Mouse (Mus musculus): ENCODE results near the gene Plekhg1. TPM values are rescaled to one million over a fixed set of nuclear protein-coding genes. Genes with fewer than 3 reads are reported as not detected.

The Plekhg1 gene
- total and polyA plus RNA-seq, 3 experiments, result 0.60 to 0.97 (median 0.68) TPM

GRCm38 (mm10) chr10:3939895-3940595 is 199.9 kb downstream of the Plekhg1 start:
- H3K9ac ChIP-seq (ENCODE audit: insufficient read depth, low read depth), result no peak overlapping the region
- no peak overlapping the region for H3K4me3 ChIP-seq (replicated peaks in 1 of 3; ENCODE audit: low read depth in 2 of 3, low read length in 2 of 3, poor library complexity in 1 of 3)
- in situ Hi-C loops (cut with MboI; ENCODE audit: low pct_ligation_motif_present, low pct_unique_long_range_greater_than_20kb, low sequenced_read_pairs) (loop anchor here (10.0 to 25.0 kb wide), 2 partner anchors 405 to 603 kb away; no protein-coding TSS in a partner anchor), dilution Hi-C loops (cut with MboI; ENCODE audit: extremely low pct_ligation_motif_present, extremely low pct_unique_long_range_greater_than_20kb, low sequenced_read_pairs) (no loop called here)
- DNase-seq (ENCODE audit: extremely low read depth), result no peak
- H3K27me3 ChIP-seq (replicated peaks), result no peaks in the 10 kb centered on the region
- no peak overlapping the region for H3K27ac ChIP-seq (ENCODE audit: insufficient read depth, low read depth)
- TF ChIP-seq RAD21 (IDR thresholded peaks at IDR 0.05; ENCODE audit: low read depth, low read length), result no peak
- TF ChIP-seq TBP (conservative IDR thresholded peaks at IDR 0.05; ENCODE audit: low read depth, low read length), result no peak
- TF ChIP-seq E2F4 (IDR thresholded peaks at IDR 0.05; ENCODE audit: insufficient replicate concordance, low read depth, low read length), result no peak
- TF ChIP-seq ZKSCAN1 (IDR thresholded peaks at IDR 0.05; ENCODE audit: borderline replicate concordance, low read depth, low read length), result no peak
- no peak for TF ChIP-seq EP300 (IDR thresholded peaks at IDR 0.05; ENCODE audit: low read length)
- TF ChIP-seq MYC (IDR thresholded peaks at IDR 0.05; ENCODE audit: low read depth, low read length), result no peak
- TF ChIP-seq ETS1 (conservative IDR thresholded peaks at IDR 0.05; ENCODE audit: low read depth, low read length), result no peak
- no peak for TF ChIP-seq POLR2A (IDR thresholded peaks at IDR 0.05; ENCODE audit: low read depth, low read length)
- no peaks in the 10 kb centered on the region for H3K9me3 ChIP-seq (replicated peaks; ENCODE audit: low read length)
- H3K4me1 ChIP-seq (ENCODE audit: control insufficient read depth in 1 of 2, insufficient read depth in 2 of 2), result peaks cover 3 to 12% of the 10 kb centered on the region in 2 experiments; a peak in 1 of 4 replicates
- H3K4me2 ChIP-seq (ENCODE audit: insufficient read depth, low read depth, poor library complexity, severe bottlenecking), result no peak overlapping the region
- no peaks in the 10 kb centered on the region for H3K79me2 ChIP-seq (replicated peaks; ENCODE audit: control insufficient read depth, extremely low read depth, insufficient read depth, poor library complexity, severe bottlenecking)
- no peaks in the 10 kb centered on the region for H3K36me3 ChIP-seq (replicated peaks in 1 of 2; ENCODE audit: control insufficient read depth in 1 of 2, insufficient read depth in 1 of 2, low read length in 1 of 2)

- H3K9ac ChIP-seq (ENCODE audit: insufficient read depth, low read depth), result no peak overlapping the region
- no peaks in the 10 kb centered on the region for H3K9me3 ChIP-seq (replicated peaks; ENCODE audit: low read length)
- no peak overlapping the region for H3K4me2 ChIP-seq (ENCODE audit: insufficient read depth, low read depth, poor library complexity, severe bottlenecking)
- no peak for DNase-seq (ENCODE audit: extremely low read depth)
- no peaks in the 10 kb centered on the region for H3K27me3 ChIP-seq (replicated peaks)
- in situ Hi-C loops (cut with MboI; ENCODE audit: low pct_ligation_motif_present, low pct_unique_long_range_greater_than_20kb, low sequenced_read_pairs) (loop anchor here (10.0 to 25.0 kb wide), 2 partner anchors 406 to 603 kb away; no protein-coding TSS in a partner anchor), dilution Hi-C loops (cut with MboI; ENCODE audit: extremely low pct_ligation_motif_present, extremely low pct_unique_long_range_greater_than_20kb, low sequenced_read_pairs) (no loop called here)
- H3K4me1 ChIP-seq (ENCODE audit: control insufficient read depth in 1 of 2, insufficient read depth in 2 of 2), result peaks cover 3 to 12% of the 10 kb centered on the region in 2 experiments; a peak in 1 of 4 replicates
- H3K36me3 ChIP-seq (replicated peaks in 1 of 2; ENCODE audit: control insufficient read depth in 1 of 2, insufficient read depth in 1 of 2, low read length in 1 of 2), result no peaks in the 10 kb centered on the region
- H3K27ac ChIP-seq (ENCODE audit: insufficient read depth, low read depth), result no peak overlapping the region
- H3K4me3 ChIP-seq (replicated peaks in 1 of 3; ENCODE audit: low read depth in 2 of 3, low read length in 2 of 3, poor library complexity in 1 of 3), result no peak overlapping the region
- TF ChIP-seq MAZ (IDR thresholded peaks at IDR 0.05; ENCODE audit: low read depth, low read length) (no peak), ETS1 (conservative IDR thresholded peaks at IDR 0.05; ENCODE audit: low read depth, low read length) (no peak)
- no peaks in the 10 kb centered on the region for H3K79me2 ChIP-seq (replicated peaks; ENCODE audit: control insufficient read depth, extremely low read depth, insufficient read depth, poor library complexity, severe bottlenecking)
Observed at GRCm38 (mm10) chr10:3940596-3940975, 200.4 kb downstream of the Plekhg1 start.

- H3K9ac ChIP-seq (ENCODE audit: insufficient read depth, low read depth), result no peak overlapping the region
- no peaks in the 10 kb centered on the region for H3K79me2 ChIP-seq (replicated peaks; ENCODE audit: control insufficient read depth, extremely low read depth, insufficient read depth, poor library complexity, severe bottlenecking)
- dilution Hi-C loops (cut with MboI; ENCODE audit: extremely low pct_ligation_motif_present, extremely low pct_unique_long_range_greater_than_20kb, low sequenced_read_pairs) (no loop called here), in situ Hi-C loops (cut with MboI; ENCODE audit: low pct_ligation_motif_present, low pct_unique_long_range_greater_than_20kb, low sequenced_read_pairs) (loop anchor here (10.0 to 25.0 kb wide), 2 partner anchors 406 to 604 kb away; no protein-coding TSS in a partner anchor)
- TF ChIP-seq TCF12 (IDR thresholded peaks at IDR 0.05; ENCODE audit: low read depth, low read length) (no peak), MAX (IDR thresholded peaks at IDR 0.05; ENCODE audit: low read length) (no peak), MXI1 (IDR thresholded peaks at IDR 0.05; ENCODE audit: low read depth, low read length) (no peak), NELFE (IDR thresholded peaks at IDR 0.05; ENCODE audit: low read depth, low read length) (no peak), ZMIZ1 (IDR thresholded peaks at IDR 0.05; ENCODE audit: low read depth, low read length) (no peak), JUND (conservative IDR thresholded peaks at IDR 0.05; ENCODE audit: low read depth, low read length) (no peak), RAD21 (IDR thresholded peaks at IDR 0.05; ENCODE audit: low read depth, low read length) (no peak), UBTF (IDR thresholded peaks at IDR 0.05; ENCODE audit: low read depth, low read length) (no peak), USF2 (conservative IDR thresholded peaks at IDR 0.05; ENCODE audit: low read depth, low read length) (no peak), CHD1 (IDR thresholded peaks at IDR 0.05; ENCODE audit: low read depth, low read length) (no peak), ZC3H11A (IDR thresholded peaks at IDR 0.05; ENCODE audit: low read depth, low read length) (no peak), E2F4 (IDR thresholded peaks at IDR 0.05; ENCODE audit: insufficient replicate concordance, low read depth, low read length) (no peak)
- H3K4me1 ChIP-seq (ENCODE audit: control insufficient read depth in 1 of 2, insufficient read depth in 2 of 2), result peaks cover 3 to 12% of the 10 kb centered on the region in 2 experiments; a peak in 1 of 4 replicates
- H3K36me3 ChIP-seq (replicated peaks in 1 of 2; ENCODE audit: control insufficient read depth in 1 of 2, insufficient read depth in 1 of 2, low read length in 1 of 2), result no peaks in the 10 kb centered on the region
- no peaks in the 10 kb centered on the region for H3K9me3 ChIP-seq (replicated peaks; ENCODE audit: low read length)
- no peak for DNase-seq (ENCODE audit: extremely low read depth)
- H3K27me3 ChIP-seq (replicated peaks), result no peaks in the 10 kb centered on the region
- no peak overlapping the region for H3K4me2 ChIP-seq (ENCODE audit: insufficient read depth, low read depth, poor library complexity, severe bottlenecking)
- no peak overlapping the region for H3K4me3 ChIP-seq (replicated peaks in 1 of 3; ENCODE audit: low read depth in 2 of 3, low read length in 2 of 3, poor library complexity in 1 of 3)
- no peak overlapping the region for H3K27ac ChIP-seq (ENCODE audit: insufficient read depth, low read depth)
Observed at GRCm38 (mm10) chr10:3941054-3941757, 201.0 kb downstream of the Plekhg1 start.
